Mouse (Mus musculus) lung, embryonic 16.5 days (tissue): ENCODE data around the gene Plxdc1. TPM values are rescaled to one million over a fixed set of nuclear protein-coding genes. Genes with fewer than 3 reads are reported as not detected.
A peak's percentile ranks its signal among the peaks of the same experiment; 100 is the strongest.

ENCODE experiments used
- ATAC-seq: fragments of 200-750 bp; cut with Nextera tagmentation; 2 replicates; pipeline ENCODE4 v1.8.0; 2017; ENCODE audit warnings: low read depth, mild to moderate bottlenecking, moderate library complexity
- H3K27ac ChIP-seq: fragments of 300-500 bp; sonication (generic); 2 replicates; pipeline ENCODE4 v1.5.1; 2014; ENCODE audit warnings: mild to moderate bottlenecking, control low read depth, low read length
- H3K27me3 ChIP-seq: fragments of 300-500 bp; sonication (generic); 2 replicates; pipeline ENCODE4 v1.6.1; 2014; ENCODE audit warnings: low read depth, low read length, mixed read lengths; ENCODE audit not compliant: control insufficient read depth, insufficient read depth
- H3K36me3 ChIP-seq: fragments of 300-500 bp; sonication (generic); 2 replicates; pipeline ENCODE4 v1.6.1; 2014; ENCODE audit warnings: low read length; ENCODE audit not compliant: control insufficient read depth, insufficient read depth
- H3K4me1 ChIP-seq: fragments of 300-500 bp; sonication (generic); replicated peaks from 2 replicates; pipeline ENCODE4 v1.6.1; 2014; ENCODE audit warnings: low read length, mixed read lengths; ENCODE audit not compliant: control insufficient read depth, insufficient read depth
- H3K4me2 ChIP-seq: fragments of 300-500 bp; sonication (generic); 2 replicates; pipeline ENCODE4 v1.6.1; 2014; ENCODE audit warnings: low read depth, low read length, control low read depth
- H3K4me3 ChIP-seq: fragments of 300-500 bp; sonication (generic); 2 replicates; pipeline ENCODE4 v1.5.1; 2014; ENCODE audit warnings: mild to moderate bottlenecking, low read length, control low read depth
- H3K9ac ChIP-seq: fragments of 300-500 bp; sonication (generic); 2 replicates; pipeline ENCODE4 v1.6.1; 2014; ENCODE audit warnings: low read length, control low read depth
- H3K9me3 ChIP-seq: fragments of 300-500 bp; sonication (generic); 2 replicates; pipeline ENCODE4 v1.6.1; 2016; ENCODE audit warnings: low read length; ENCODE audit not compliant: control insufficient read depth
- WGBS: fragments of 180-500 bp; shearing (Covaris S2); extraction: QIAGEN DNeasy Blood & Tissue Kit; methylation state at CpG from one replicate; pipeline ENCODE4 v1.1.7; 2014; 5-methylcytosine and 5-hydroxymethylcytosine counted together
- polyA plus RNA-seq: library from polyadenylated mRNA; unstranded; fragments of >200 nt; fragmentation: Nextera tagmentation; extraction: Ambion mirVana; gene quantifications from 2 replicates; pipeline ENCODE4 v1.2.1, GENCODE M21; 2015

The Plxdc1 gene
- 1.4 and 1.6 TPM in 2 replicates for polyA plus RNA-seq

GRCm38 (mm10) chr11:97985727-97986677 is at the start of gene Plxdc1:
Plxdc1 (minus strand) TSS chr11:97986444.
- H3K9me3 ChIP-seq: no peaks in the 10 kb centered on the region
- H3K4me3 ChIP-seq: peak within 1 kb of the TSS; percentile 78
- H3K4me1 ChIP-seq: peaks cover 13% of the 10 kb centered on the region
- H3K36me3 ChIP-seq: no peaks in the 10 kb centered on the region
- 1% methylated on average over 63 of the region's 74 CpGs for WGBS
- peak within 1 kb of the TSS; percentile 71 for H3K9ac ChIP-seq
- H3K27ac ChIP-seq: no peak within 1 kb of the TSS
- H3K4me2 ChIP-seq: peak within 1 kb of the TSS; percentile 94
- peaks cover 23% of the 10 kb centered on the region for H3K27me3 ChIP-seq
- ATAC-seq: no peak

- peaks cover 17% of the 10 kb centered on the region for H3K27me3 ChIP-seq
- peaks cover 7% of the 10 kb centered on the region for H3K4me1 ChIP-seq
- peak overlapping the region; percentile 40 for H3K4me3 ChIP-seq
- H3K36me3 ChIP-seq: peaks cover 2% of the 10 kb centered on the region
- under 1% methylated on average over 27 of the region's 27 CpGs for WGBS
- ATAC-seq: peak; percentile 48
- no peaks in the 10 kb centered on the region for H3K9me3 ChIP-seq
- H3K4me2 ChIP-seq: peak overlapping the region; percentile 61
- H3K27ac ChIP-seq: no peak overlapping the region
- peak overlapping the region; percentile 52 for H3K9ac ChIP-seq
Measured at GRCm38 (mm10) chr11:98035977-98036377, 49.7 kb upstream of the Plxdc1 start.

- Histone ChIP-seq H3K4me1 (peaks cover 7% of the 10 kb centered on the region), H3K9ac (no peak overlapping the region), H3K4me2 (no peak overlapping the region), H3K4me3 (no peak overlapping the region), H3K27me3 (peaks cover 17% of the 10 kb centered on the region), H3K27ac (no peak overlapping the region), H3K9me3 (no peaks in the 10 kb centered on the region), H3K36me3 (peaks cover 13% of the 10 kb centered on the region)
- ATAC-seq: peak; percentile 46; the same call in 1 of the 2 replicates
- WGBS: 42% methylated on average over 4 of the region's 4 CpGs
Measured at GRCm38 (mm10) chr11:98034840-98035239, 48.6 kb upstream of the Plxdc1 start.

DNA sequence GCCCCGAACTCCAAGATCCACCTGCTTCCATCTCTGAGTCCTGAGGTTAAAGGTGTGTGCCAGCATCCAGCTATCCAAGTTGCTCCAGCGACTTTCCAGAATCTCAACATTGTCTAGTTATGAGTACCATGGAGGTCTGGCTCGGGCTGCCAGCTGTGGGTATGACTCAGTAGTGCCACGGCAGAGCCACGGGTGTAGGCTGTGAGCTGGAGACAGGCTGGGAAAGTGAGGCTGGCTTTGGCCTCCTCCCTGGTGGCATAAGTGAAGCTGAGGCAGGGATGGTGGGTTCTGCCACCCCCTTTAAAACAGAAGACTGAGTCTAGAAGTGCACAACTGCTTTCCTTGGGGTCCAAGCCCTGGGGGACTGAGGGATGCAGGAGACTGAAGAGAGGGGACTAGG is 47.8 kb upstream of the Plxdc1 start:
- H3K4me2 ChIP-seq: no peak overlapping the region
- peaks cover 21% of the 10 kb centered on the region for H3K36me3 ChIP-seq
- 77% methylated on average over 5 of the region's 5 CpGs for WGBS

GRCm38 (mm10) chr11:98031443-98031770 is 45.2 kb upstream of the Plxdc1 start:
- no peak overlapping the region for H3K27ac ChIP-seq
- no peak overlapping the region for H3K9ac ChIP-seq
- peaks cover 14% of the 10 kb centered on the region for H3K4me1 ChIP-seq
- no peak overlapping the region for H3K4me2 ChIP-seq
- peaks cover 10% of the 10 kb centered on the region for H3K27me3 ChIP-seq
- H3K4me3 ChIP-seq: no peak overlapping the region
- H3K36me3 ChIP-seq: peaks cover 30% of the 10 kb centered on the region
- no peaks in the 10 kb centered on the region for H3K9me3 ChIP-seq
- ATAC-seq: peak; percentile 37; the same call in 1 of the 2 replicates
- WGBS: under 1% methylated on average over 5 of the region's 5 CpGs

More for the DNA sequence above, 47.8 kb upstream of the Plxdc1 start:
- H3K9ac ChIP-seq: no peak overlapping the region
- no peak overlapping the region for H3K27ac ChIP-seq
- H3K9me3 ChIP-seq: no peaks in the 10 kb centered on the region
- no peak for ATAC-seq
- H3K27me3 ChIP-seq: peaks cover 17% of the 10 kb centered on the region
- no peak overlapping the region for H3K4me3 ChIP-seq
- peaks cover 7% of the 10 kb centered on the region for H3K4me1 ChIP-seq

DNA sequence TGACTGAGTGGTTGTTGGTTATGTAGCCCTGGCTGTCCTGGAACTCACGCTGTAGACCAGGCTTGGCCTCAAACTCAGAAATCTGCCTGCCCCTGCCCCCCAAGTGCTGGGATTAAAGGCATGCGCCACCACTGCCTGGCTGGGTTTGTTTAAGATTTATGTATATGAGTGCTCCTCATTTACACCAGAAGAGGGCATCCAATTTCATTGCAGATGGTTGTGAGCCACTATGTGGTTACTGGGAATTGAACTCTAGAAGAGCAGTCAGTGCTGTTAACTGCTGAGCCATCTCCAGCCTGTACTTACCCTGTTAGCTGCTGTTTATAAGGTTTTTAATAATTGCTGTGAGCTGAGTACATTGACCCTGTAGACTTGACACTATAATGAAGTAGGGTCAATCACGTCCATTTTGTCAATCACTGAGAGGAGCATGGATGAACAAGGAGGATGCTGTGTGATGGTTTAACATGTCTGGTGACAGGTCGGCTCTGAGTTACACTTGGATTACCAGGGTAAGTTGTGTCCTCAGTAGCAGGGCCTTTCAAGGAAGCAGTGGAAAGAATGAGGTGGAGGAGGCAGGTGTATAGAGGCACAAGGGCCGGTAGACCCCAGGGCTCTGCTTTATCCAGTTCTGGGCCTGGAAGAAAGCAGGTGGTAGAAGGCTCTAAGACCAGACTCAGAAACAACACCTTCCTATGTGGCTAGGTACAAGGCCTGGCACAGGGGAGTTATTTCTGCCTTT is 44.6 kb upstream of the Plxdc1 start:
- 39% methylated on average over 5 of the region's 5 CpGs for WGBS
- H3K27me3 ChIP-seq: peaks cover 5% of the 10 kb centered on the region
- peaks cover 12% of the 10 kb centered on the region for H3K4me1 ChIP-seq
- H3K27ac ChIP-seq: no peak overlapping the region
- H3K9me3 ChIP-seq: no peaks in the 10 kb centered on the region
- H3K9ac ChIP-seq: no peak overlapping the region
- H3K4me3 ChIP-seq: no peak overlapping the region
- H3K4me2 ChIP-seq: no peak overlapping the region
- ATAC-seq: no peak
- H3K36me3 ChIP-seq: peaks cover 30% of the 10 kb centered on the region

DNA sequence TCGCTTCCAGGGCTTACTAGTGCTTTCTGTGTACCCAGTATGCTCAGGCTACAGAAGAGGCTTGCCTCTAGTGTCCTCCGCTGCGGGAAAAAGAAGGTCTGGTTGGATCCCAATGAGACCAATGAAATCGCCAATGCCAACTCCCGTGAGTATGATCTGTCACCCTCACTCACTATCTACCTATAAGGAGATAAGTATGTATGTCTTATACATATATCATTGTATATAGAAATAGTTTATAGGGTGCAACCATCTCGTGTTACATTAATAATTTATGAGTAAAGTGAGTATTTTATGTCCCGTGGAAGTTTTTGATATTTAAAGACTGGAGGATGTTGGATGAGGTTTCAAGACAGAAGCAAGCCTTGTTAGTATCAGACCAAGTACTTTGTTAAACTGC is 41.5 kb upstream of the Plxdc1 start:
- Histone ChIP-seq H3K27ac (peak overlapping the region; percentile 78; the same call in 1 of the 2 replicates), H3K4me3 (peak overlapping the region; percentile 75), H3K4me1 (peaks cover 17% of the 10 kb centered on the region), H3K9ac (peak overlapping the region; percentile 98), H3K36me3 (peaks cover 30% of the 10 kb centered on the region), H3K27me3 (no peaks in the 10 kb centered on the region), H3K4me2 (peak overlapping the region; percentile 88), H3K9me3 (no peaks in the 10 kb centered on the region)
- WGBS: 13% methylated on average over 7 of the region's 7 CpGs
- no peak for ATAC-seq

GRCm38 (mm10) chr11:98027297-98027688 is 41.0 kb upstream of the Plxdc1 start:
- Histone ChIP-seq H3K4me3 (peak overlapping the region; percentile 75), H3K9me3 (no peaks in the 10 kb centered on the region), H3K36me3 (peaks cover 30% of the 10 kb centered on the region), H3K9ac (peak overlapping the region; percentile 98), H3K27ac (peak overlapping the region; percentile 78), H3K27me3 (no peaks in the 10 kb centered on the region), H3K4me2 (peak overlapping the region; percentile 88), H3K4me1 (peaks cover 17% of the 10 kb centered on the region)
- no peak for ATAC-seq
- under 1% methylated on average over 18 of the region's 18 CpGs for WGBS
